Mouse (Mus musculus) forebrain, postnatal 0 days (tissue): ENCODE data around the gene Msh4. TPM values are rescaled to one million over a fixed set of nuclear protein-coding genes. Genes with fewer than 3 reads are reported as not detected.

Source experiments
- ATAC-seq: fragments of 200-750 bp; cut with Nextera tagmentation; 2 replicates; pipeline ENCODE4 v1.8.0; 2017; ENCODE audit warnings: mild to moderate bottlenecking, moderate library complexity
- DNase-seq: peaks from one replicate; pipeline ENCODE4 v3.0.0-alpha.2; 2015
- H3K27ac ChIP-seq: fragments of 300-500 bp; sonication (generic); 2 replicates; pipeline ENCODE4 v1.5.1; 2014; ENCODE audit warnings: low read depth, mild to moderate bottlenecking, antibody characterized with exemption, low read length, moderate library complexity, mixed read lengths
- H3K27me3 ChIP-seq: fragments of 300-500 bp; sonication (generic); 2 replicates; pipeline ENCODE4 v1.6.1; 2014; ENCODE audit warnings: mild to moderate bottlenecking, low read length, mixed read lengths; ENCODE audit not compliant: insufficient read depth
- H3K36me3 ChIP-seq: fragments of 300-500 bp; sonication (generic); 2 replicates; pipeline ENCODE4 v1.6.1; 2014; ENCODE audit warnings: mild to moderate bottlenecking, moderate library complexity; ENCODE audit not compliant: insufficient read depth
- H3K4me1 ChIP-seq: fragments of 300-500 bp; sonication (generic); 2 replicates; pipeline ENCODE4 v1.6.1; 2014; ENCODE audit warnings: antibody characterized with exemption; ENCODE audit not compliant: insufficient read depth
- H3K4me2 ChIP-seq: fragments of 300-500 bp; sonication (generic); 2 replicates; pipeline ENCODE4 v1.6.1; 2014; ENCODE audit warnings: low read depth, mild to moderate bottlenecking, moderate library complexity
- H3K4me3 ChIP-seq: fragments of 300-500 bp; sonication (generic); 2 replicates; pipeline ENCODE4 v1.5.1; 2014; ENCODE audit warnings: low read depth, low read length, mixed read lengths
- H3K9ac ChIP-seq: fragments of 300-500 bp; sonication (generic); 2 replicates; pipeline ENCODE4 v1.6.1; 2014; ENCODE audit warnings: mild to moderate bottlenecking
- H3K9me3 ChIP-seq: fragments of 300-500 bp; sonication (generic); 2 replicates; pipeline ENCODE4 v1.6.1; 2016; ENCODE audit warnings: low read length
- CTCF ChIP-seq: sonication (generic); IDR thresholded peaks from 2 replicates; pipeline ENCODE4 v1.5.1; 2016; ENCODE audit warnings: antibody characterized with exemption, control low read depth, low read depth
- WGBS: fragments of 180-500 bp; shearing (Covaris S2); extraction: QIAGEN DNeasy Blood & Tissue Kit; methylation state at CpG from one replicate; pipeline ENCODE4 v1.1.7; 2014; 5-methylcytosine and 5-hydroxymethylcytosine counted together
- polyA plus RNA-seq: library from polyadenylated mRNA; unstranded; fragments of >200 nt; fragmentation: Nextera tagmentation; extraction: Ambion mirVana; gene quantifications from 2 replicates; pipeline ENCODE4 v1.2.1, GENCODE M21; 2015
- total RNA-seq: library from RNA; depleted of rRNA; stranded (reverse); fragments of >200 nt; gene quantifications from 2 replicates; pipeline ENCODE4 v1.2.3, GENCODE M21; 2014

Gene Msh4
- total and polyA plus RNA-seq, 2 experiments from 2014 or later = 0.05 to 0.95 TPM

- Histone ChIP-seq H3K4me1 (no peaks in the 10 kb centered on the region), H3K9ac (no peak overlapping the region), H3K9me3 (no peaks in the 10 kb centered on the region), H3K27me3 (no peaks in the 10 kb centered on the region), H3K4me3 (no peak overlapping the region), H3K27ac (no peak overlapping the region), H3K36me3 (no peaks in the 10 kb centered on the region), H3K4me2 (no peak overlapping the region)
- WGBS = 90% methylated on average over 10 of the region's 10 CpGs
- ATAC-seq (no peak), DNase-seq (no peak)
- TF ChIP-seq CTCF = no peak
Observed at GRCm38 (mm10) chr3:153825197-153825596, 80.7 kb downstream of the Msh4 start.

GRCm38 (mm10) chr3:153823671-153824515 lies 82.0 kb downstream of the Msh4 start:
- DNase-seq (no peak), ATAC-seq (no peak)
- H3K27me3 ChIP-seq = no peaks in the 10 kb centered on the region
- 46% methylated on average over 11 of the region's 11 CpGs for WGBS
- no peak overlapping the region for H3K27ac ChIP-seq
- no peak overlapping the region for H3K4me3 ChIP-seq
- H3K4me2 ChIP-seq = no peak overlapping the region
- no peak for TF ChIP-seq CTCF
- H3K36me3 ChIP-seq = no peaks in the 10 kb centered on the region
- no peaks in the 10 kb centered on the region for H3K9me3 ChIP-seq
- H3K9ac ChIP-seq = no peak overlapping the region
- no peaks in the 10 kb centered on the region for H3K4me1 ChIP-seq

DNA sequence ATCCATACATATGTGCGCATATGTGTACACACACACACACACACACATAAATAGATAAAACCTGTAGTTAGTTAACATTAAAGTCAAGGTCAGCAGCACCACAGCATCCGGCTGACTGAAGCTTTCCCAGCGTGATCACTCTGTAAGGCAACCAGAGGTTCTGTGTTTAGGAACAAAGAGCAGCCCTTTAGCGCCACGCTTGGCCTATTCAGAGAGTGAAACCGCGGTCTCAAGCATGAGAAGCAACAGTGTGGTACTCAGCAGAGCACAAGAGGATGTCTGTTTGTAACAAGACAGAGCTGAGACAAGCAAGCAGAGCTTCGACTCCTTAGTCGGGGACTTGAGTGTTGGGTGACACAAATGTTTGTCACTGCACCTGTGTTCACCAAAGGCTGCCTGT lies 86.5 kb downstream of the Msh4 start:
- WGBS = 57% methylated on average over 9 of the region's 9 CpGs
- peak; percentile 61 for ATAC-seq
- H3K27ac ChIP-seq = no peak overlapping the region

DNA sequence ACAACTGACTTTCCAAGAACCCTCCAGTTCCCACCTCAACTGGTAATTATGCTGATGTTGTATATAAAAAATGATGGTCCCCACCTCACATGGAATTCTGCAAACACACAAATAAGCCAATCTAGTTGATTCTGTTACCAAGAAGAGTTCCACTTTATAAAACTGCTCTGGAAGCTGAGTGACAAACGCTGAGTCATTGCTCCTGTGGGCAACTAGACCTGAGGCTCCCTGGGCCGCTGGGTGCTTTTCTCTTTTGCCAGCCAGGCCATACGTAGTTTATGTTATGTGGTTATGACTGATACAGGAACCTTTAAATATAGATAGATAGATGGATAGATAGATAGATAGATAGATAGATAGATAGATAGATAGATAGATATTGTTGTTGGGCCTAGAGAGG lies 87.2 kb downstream of the Msh4 start:
- DNase-seq = no peak
- H3K9me3 ChIP-seq = no peaks in the 10 kb centered on the region

More for the DNA sequence above, 86.5 kb downstream of the Msh4 start:
- Histone ChIP-seq H3K9me3 (no peaks in the 10 kb centered on the region), H3K4me3 (no peak overlapping the region), H3K27me3 (no peaks in the 10 kb centered on the region), H3K4me2 (no peak overlapping the region), H3K9ac (no peak overlapping the region), H3K4me1 (no peaks in the 10 kb centered on the region), H3K36me3 (no peaks in the 10 kb centered on the region)
- no peak for TF ChIP-seq CTCF
- no peak for DNase-seq

DNA sequence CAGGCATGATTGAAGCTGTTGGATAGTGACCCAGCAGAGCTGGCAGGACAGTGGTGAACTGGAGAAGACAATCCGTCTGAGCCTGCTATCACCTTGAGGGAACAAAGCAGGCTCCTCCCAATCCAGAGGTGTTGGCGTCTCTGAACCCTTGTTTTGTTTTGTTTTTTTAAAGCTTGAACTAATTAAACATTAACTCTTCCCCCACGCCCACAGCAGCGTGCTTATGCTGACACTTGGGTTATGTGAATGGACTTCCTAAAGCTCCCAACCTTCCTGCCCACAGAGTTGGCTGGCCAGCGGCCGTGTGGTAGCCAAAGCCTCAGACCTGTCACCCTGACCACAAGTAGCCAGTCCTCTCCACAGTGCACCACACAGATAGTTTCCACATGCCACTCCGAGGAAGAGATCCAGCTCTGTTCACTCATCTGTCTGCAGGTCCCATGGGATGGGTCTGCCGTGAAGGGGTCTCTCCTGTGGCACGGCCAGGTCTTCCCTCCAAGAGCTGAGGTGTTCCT lies 88.5 kb downstream of the Msh4 start:
- Histone ChIP-seq H3K4me2 (no peak overlapping the region), H3K27ac (no peak overlapping the region), H3K36me3 (no peaks in the 10 kb centered on the region), H3K4me3 (no peak overlapping the region), H3K4me1 (no peaks in the 10 kb centered on the region), H3K9ac (no peak overlapping the region), H3K27me3 (no peaks in the 10 kb centered on the region), H3K9me3 (no peaks in the 10 kb centered on the region)
- ATAC-seq = no peak
- no peak for TF ChIP-seq CTCF
- no peak for DNase-seq
- 88% methylated on average over 9 of the region's 9 CpGs for WGBS

More for the DNA sequence above, 87.2 kb downstream of the Msh4 start:
- TF ChIP-seq CTCF = no peak
- 95% methylated on average over 3 of the region's 3 CpGs for WGBS
- Histone ChIP-seq H3K27me3 (no peaks in the 10 kb centered on the region), H3K36me3 (no peaks in the 10 kb centered on the region), H3K4me2 (no peak overlapping the region), H3K4me1 (no peaks in the 10 kb centered on the region), H3K9ac (no peak overlapping the region), H3K4me3 (no peak overlapping the region), H3K27ac (no peak overlapping the region)
- no peak for ATAC-seq

DNA sequence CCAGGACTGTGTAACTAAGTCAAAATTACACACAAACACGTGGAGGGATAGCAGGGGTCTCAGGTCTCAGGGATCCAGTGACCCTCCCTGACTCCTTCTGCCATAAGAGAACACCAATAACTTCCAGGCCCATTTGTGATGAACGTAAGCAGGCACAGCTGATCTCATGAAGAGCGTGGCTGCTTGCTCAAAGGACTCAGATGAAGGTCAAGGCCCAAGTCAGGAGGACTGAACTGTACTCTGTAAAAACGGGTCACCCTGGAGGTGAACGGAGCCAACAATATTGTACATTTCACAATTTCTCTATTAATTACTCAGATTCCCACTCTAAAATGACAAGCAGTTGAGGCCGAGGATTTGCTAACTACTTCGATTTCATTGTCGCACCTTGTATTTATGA lies 91.9 kb downstream of the Msh4 start:
- no peak for DNase-seq
- H3K9ac ChIP-seq = no peak overlapping the region
- ATAC-seq = no peak
- no peak overlapping the region for H3K4me3 ChIP-seq
- H3K36me3 ChIP-seq = no peaks in the 10 kb centered on the region
- no peak overlapping the region for H3K27ac ChIP-seq
- H3K4me1 ChIP-seq = no peaks in the 10 kb centered on the region
- H3K27me3 ChIP-seq = no peaks in the 10 kb centered on the region
- TF ChIP-seq CTCF = no peak
- H3K4me2 ChIP-seq = no peak overlapping the region
- H3K9me3 ChIP-seq = no peaks in the 10 kb centered on the region
- WGBS = 86% methylated on average over 8 of the region's 8 CpGs

- Histone ChIP-seq H3K9ac (no peak overlapping the region), H3K36me3 (no peaks in the 10 kb centered on the region), H3K27ac (no peak overlapping the region), H3K27me3 (no peaks in the 10 kb centered on the region), H3K4me1 (0 out of 2 replicates have a peak, but pooled peaks cover 9% of the 10 kb centered on the region), H3K4me2 (no peak overlapping the region), H3K4me3 (no peak overlapping the region), H3K9me3 (no peaks in the 10 kb centered on the region)
- TF ChIP-seq CTCF = no peak
- DNase-seq (no peak), ATAC-seq (no peak)
- 84% methylated on average over 13 of the region's 13 CpGs for WGBS
Observed at GRCm38 (mm10) chr3:153808406-153808805, 97.5 kb downstream of the Msh4 start.
